Mouse (Mus musculus): ENCODE measurements around the gene Xylb. TPM values are rescaled to one million over a fixed set of nuclear protein-coding genes. Genes with fewer than 3 reads are reported as not detected.

Gene Xylb
- polyA plus RNA-seq, 1 experiment from 2014 or later: 6.7 TPM

DNA sequence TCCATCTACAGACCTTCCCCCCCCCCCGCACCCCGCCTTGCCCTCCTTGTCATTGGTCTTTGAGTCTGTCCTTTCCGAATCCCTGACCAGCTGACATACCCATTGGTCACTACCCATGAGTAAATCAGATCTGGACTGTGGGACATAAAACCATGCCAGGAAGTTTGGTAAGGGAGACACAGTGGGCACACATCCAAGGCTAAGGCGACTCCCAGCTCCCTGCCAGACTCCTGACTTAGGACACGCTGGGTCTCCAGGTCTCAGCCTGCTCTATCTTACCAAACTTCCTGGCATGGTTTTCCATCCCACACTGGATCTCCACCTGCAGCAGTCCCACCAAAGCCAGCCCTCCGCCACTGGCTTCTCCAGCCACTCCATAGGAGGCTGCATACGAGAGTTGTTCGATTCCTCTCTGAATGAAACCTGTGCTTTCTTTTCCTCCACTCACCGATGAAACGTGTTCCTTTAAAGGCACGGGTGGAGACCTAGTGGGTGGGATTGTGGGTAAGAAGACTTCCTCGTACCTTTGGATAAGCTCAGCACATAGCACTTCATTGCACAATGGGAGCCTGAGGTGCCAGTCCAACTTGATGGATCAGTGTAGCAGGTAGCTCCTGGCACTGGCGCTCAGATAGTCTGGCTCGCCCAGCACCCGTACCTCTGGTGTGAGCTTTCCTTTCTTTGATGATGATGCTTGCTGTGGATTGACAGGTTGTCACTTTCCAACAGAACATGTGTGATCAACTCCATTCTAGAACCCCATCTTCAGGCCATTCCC is 26.8 kb upstream of the Xylb start:
- 88% methylated on average over 15 of the region's 15 CpGs for WGBS
- ATAC-seq (ENCODE audit: insufficient number of reproducible peaks, insufficient read depth, low FRiP score, low TSS enrichment): no peak

DNA sequence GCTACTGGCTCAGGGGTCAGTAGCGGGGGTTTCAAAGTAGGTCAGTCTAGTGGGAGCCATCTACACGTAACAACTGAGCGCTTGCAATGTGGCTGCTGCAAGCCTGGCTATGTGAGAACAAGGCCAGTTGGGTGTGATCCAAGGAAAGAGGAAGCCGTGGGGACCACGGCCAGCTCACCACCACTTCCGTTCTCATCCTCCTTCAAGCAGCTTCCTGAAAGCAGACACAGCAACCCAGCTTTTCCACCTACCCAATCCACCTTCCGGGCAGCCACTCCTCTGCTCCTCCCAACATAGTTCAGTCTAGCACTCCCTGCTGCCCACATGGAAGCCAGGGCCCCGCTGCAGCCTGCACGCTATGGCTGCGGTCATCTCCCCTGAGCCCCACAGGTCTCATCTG is 22.9 kb upstream of the Xylb start:
- Histone ChIP-seq H3K4me3 (no peak overlapping the region), H3K36me3 (no peaks in the 10 kb centered on the region), H3K27me3 (peaks cover 5% of the 10 kb centered on the region; the same call in 1 of the 2 replicates), H3K27ac (no peak overlapping the region), H3K9ac (no peak overlapping the region), H3K9me3 (no peaks in the 10 kb centered on the region), H3K4me2 (replicated peaks) (no peak overlapping the region), H3K4me1 (0 out of 2 replicates have a peak, but pooled peaks cover 4% of the 10 kb centered on the region)
- no peak for ATAC-seq (ENCODE audit: insufficient number of reproducible peaks, insufficient read depth, low FRiP score, low TSS enrichment)
- WGBS: 62% methylated on average over 10 of the region's 10 CpGs

More for the DNA sequence above, 26.8 kb upstream of the Xylb start:
- Histone ChIP-seq H3K27ac (no peak overlapping the region), H3K9me3 (no peaks in the 10 kb centered on the region), H3K27me3 (no peaks in the 10 kb centered on the region), H3K4me3 (no peak overlapping the region), H3K9ac (no peak overlapping the region), H3K36me3 (no peaks in the 10 kb centered on the region), H3K4me2 (replicated peaks) (no peak overlapping the region), H3K4me1 (no peaks in the 10 kb centered on the region)

DNA sequence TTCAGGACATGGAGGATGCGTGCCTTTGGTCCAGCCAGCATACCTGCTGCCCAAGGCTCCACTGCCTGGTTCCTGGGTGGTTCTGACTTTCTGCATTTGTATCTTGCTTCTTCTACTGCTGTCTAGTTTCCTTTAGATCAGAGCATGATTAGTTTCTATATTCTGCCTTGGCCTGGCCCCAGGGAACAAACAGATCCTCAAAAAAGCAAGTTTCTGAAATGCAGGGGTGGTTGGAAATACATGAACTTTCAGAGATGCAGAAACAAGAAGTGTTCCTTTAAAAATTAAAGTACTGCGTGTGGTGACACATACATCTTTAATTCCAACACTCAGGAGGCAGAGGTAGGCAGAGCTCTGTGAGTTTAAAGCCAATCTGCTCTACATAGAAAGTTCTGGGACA is 22.3 kb upstream of the Xylb start:
- Histone ChIP-seq H3K4me2 (replicated peaks) (no peak overlapping the region), H3K27ac (no peak overlapping the region), H3K36me3 (no peaks in the 10 kb centered on the region), H3K4me3 (no peak overlapping the region), H3K9ac (no peak overlapping the region), H3K4me1 (0 out of 2 replicates have a peak, but pooled peaks cover 6% of the 10 kb centered on the region), H3K27me3 (peaks cover 5% of the 10 kb centered on the region; the same call in 1 of the 2 replicates), H3K9me3 (no peaks in the 10 kb centered on the region)
- WGBS: 86% methylated on average over 2 of the region's 2 CpGs
- ATAC-seq (ENCODE audit: insufficient number of reproducible peaks, insufficient read depth, low FRiP score, low TSS enrichment): no peak

DNA sequence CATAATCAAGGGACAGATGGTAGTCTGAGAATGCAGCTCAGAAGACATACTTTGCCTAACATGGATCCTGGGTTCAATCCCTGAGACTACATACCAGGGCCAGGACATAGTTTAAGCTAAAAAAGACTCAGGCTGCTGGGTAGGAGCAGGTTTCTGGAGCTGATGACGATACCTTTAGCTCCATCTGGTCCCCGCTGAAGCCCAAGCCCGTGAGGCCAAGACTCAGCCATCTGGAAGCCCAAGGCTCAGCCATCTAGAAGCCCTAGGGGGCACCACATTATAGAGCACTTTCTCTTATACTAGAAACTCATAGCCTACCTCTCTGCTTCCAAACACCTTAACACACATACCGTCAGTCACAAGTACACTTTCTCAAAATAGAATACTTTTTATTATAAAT is 21.6 kb upstream of the Xylb start:
- Histone ChIP-seq H3K27me3 (peaks cover 5% of the 10 kb centered on the region; the same call in 1 of the 2 replicates), H3K4me1 (peaks cover 11% of the 10 kb centered on the region; the same call in 1 of the 2 replicates), H3K27ac (no peak overlapping the region), H3K4me3 (no peak overlapping the region), H3K4me2 (replicated peaks) (no peak overlapping the region), H3K36me3 (no peaks in the 10 kb centered on the region), H3K9ac (no peak overlapping the region), H3K9me3 (no peaks in the 10 kb centered on the region)
- ATAC-seq (ENCODE audit: insufficient number of reproducible peaks, insufficient read depth, low FRiP score, low TSS enrichment): no peak
- WGBS: 83% methylated on average over 4 of the region's 4 CpGs

DNA sequence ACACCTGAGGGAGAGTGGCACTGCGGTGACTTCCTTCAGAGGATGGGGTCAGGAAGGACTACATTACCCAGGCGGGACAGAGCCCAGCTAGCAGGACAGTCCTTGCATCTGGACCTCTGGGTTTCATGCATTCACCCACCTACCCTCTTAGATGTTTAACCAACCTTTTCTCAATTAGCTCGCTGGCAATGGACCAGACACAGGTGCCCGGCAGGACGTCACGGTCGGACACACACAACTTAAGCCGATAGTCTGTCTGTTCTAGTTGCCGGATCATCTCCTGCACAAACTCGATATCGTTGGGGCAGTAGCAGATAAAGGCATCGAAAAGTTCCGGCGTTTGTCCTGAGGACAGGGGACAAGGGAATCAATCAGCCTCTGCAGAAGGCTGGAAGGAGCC is 19.3 kb upstream of the Xylb start:
- H3K9me3 ChIP-seq: no peaks in the 10 kb centered on the region
- ATAC-seq (ENCODE audit: insufficient number of reproducible peaks, insufficient read depth, low FRiP score, low TSS enrichment): no peak
- peaks cover 5% of the 10 kb centered on the region; the same call in 1 of the 2 replicates for H3K27me3 ChIP-seq

DNA sequence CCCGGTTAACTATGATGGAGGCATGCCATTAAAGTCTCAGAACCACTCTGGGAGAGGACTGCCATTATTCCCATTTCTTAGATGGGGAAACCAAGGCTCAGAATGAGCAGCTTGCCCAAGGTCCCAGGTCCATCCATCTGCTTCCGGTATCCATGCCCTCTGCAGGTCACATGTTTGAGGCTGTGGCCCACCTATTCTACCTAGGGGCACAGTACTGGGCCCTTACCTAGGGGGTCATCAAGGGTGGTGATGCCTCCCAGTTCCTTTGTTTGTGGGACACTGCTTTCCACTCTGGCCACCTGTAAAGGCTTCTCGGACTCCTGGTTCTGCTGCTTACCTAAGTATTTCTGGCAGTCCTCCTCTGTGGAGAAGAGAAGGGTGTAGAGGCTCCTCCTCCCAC is 18.8 kb upstream of the Xylb start:
- no peak for ATAC-seq (ENCODE audit: insufficient number of reproducible peaks, insufficient read depth, low FRiP score, low TSS enrichment)
- Histone ChIP-seq H3K4me1 (peaks cover 20% of the 10 kb centered on the region), H3K36me3 (peaks cover 2% of the 10 kb centered on the region; the same call in 1 of the 2 replicates), H3K4me2 (replicated peaks) (no peak overlapping the region), H3K27ac (no peak overlapping the region), H3K27me3 (peaks cover 5% of the 10 kb centered on the region; the same call in 1 of the 2 replicates), H3K4me3 (no peak overlapping the region), H3K9ac (no peak overlapping the region), H3K9me3 (no peaks in the 10 kb centered on the region)
- 85% methylated on average over 3 of the region's 3 CpGs for WGBS

More for the DNA sequence above, 19.3 kb upstream of the Xylb start:
- Histone ChIP-seq H3K4me2 (replicated peaks) (no peak overlapping the region), H3K4me3 (no peak overlapping the region), H3K9ac (no peak overlapping the region), H3K27ac (no peak overlapping the region), H3K36me3 (no peaks in the 10 kb centered on the region), H3K4me1 (peaks cover 20% of the 10 kb centered on the region)
- WGBS: 91% methylated on average over 14 of the region's 14 CpGs

DNA sequence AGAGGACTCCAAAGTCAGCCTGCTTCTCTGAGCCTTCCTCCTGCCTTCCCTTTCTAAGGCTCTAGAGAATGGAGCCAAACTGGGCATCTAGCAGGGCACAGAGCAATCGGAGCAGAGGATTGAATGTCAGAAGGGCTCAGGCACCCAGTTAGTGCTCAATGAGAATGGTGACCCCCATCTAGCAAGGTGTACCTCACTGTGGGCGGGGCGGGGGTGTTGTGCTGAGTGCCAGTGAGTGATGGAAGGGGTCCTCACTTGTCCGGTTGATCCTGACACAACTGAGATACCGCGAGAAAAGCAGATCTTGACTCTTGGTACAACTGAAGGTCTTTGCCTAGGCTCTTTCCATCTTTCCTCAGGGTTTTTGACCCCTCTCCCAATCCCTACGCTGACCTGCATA is 18.1 kb upstream of the Xylb start:
- H3K36me3 ChIP-seq: peaks cover 10% of the 10 kb centered on the region
- no peak for ATAC-seq (ENCODE audit: insufficient number of reproducible peaks, insufficient read depth, low FRiP score, low TSS enrichment)
- H3K27ac ChIP-seq: no peak overlapping the region
- H3K9me3 ChIP-seq: no peaks in the 10 kb centered on the region
- peaks cover 5% of the 10 kb centered on the region; the same call in 1 of the 2 replicates for H3K27me3 ChIP-seq
- H3K4me1 ChIP-seq: peaks cover 20% of the 10 kb centered on the region
- H3K4me3 ChIP-seq: peak overlapping the region; percentile 88
- H3K9ac ChIP-seq: peak overlapping the region; percentile 57
- WGBS: 50% methylated on average over 7 of the region's 7 CpGs
- peak overlapping the region; percentile 71 for H3K4me2 ChIP-seq (replicated peaks)

DNA sequence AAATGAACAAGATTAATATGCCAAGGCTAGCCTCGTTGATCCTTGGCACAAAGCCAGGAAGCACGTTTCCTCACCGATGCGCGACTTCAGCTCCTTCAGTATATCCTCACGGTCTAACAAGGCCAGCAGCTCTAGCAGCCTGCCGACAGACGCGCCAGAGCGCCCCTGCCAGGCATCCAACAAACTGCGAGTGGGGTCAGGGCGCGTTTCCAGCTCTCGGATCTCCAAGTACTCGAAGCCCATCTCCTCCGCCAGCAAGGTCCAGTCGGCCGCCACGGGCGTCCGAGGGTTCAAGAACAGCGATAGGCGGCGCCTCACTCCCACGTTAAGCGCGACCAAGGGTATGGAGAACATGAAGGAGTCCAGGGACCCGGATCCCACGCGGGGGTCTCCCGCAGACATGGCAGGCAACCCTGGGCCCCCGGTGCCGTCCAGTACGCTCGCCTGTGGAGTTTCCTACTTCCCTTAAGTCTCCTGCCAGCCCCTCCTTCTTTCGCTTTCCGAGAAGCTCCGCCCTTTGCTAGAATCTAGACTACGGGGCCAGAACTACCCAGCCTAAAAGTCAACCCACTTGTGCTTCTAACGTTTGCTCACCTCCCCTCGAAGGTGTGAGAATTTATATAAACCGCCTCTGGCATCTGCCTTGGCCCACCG is 17.5 kb upstream of the Xylb start, which contains the start of gene Acaa1a:
Gene Acaa1a, plus strand, starts transcription at position 119 of the 654 bp plus-strand sequence.
- under 1% methylated on average over 43 of the region's 43 CpGs for WGBS
- Histone ChIP-seq H3K9ac (peak within 1 kb of the TSS; percentile 57), H3K27ac (peak within 1 kb of the TSS; percentile 92), H3K9me3 (no peaks in the 10 kb centered on the region), H3K36me3 (peaks cover 16% of the 10 kb centered on the region), H3K4me1 (peaks cover 20% of the 10 kb centered on the region), H3K27me3 (peaks cover 5% of the 10 kb centered on the region; the same call in 1 of the 2 replicates), H3K4me2 (replicated peaks) (peak within 1 kb of the TSS; percentile 71), H3K4me3 (peak within 1 kb of the TSS; percentile 88)
- ATAC-seq (ENCODE audit: insufficient number of reproducible peaks, insufficient read depth, low FRiP score, low TSS enrichment): no peak

DNA sequence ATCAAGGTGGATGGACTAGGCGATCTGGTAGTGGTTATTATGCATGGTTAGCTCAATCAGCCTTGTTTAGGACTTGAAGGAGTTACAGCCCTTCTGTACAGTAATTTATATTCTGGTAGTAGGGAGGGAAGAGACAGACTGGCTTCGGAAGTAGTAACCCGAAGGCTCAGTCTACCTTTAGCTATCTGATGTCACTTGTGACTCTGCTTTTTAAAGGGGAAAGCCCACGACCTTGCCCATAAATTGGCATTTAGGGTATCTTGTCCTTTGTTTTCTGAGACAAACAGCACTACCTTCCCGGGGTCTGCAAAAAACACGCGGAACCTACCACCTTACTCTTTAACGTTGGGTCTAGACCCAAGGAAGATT is 17.0 kb upstream of the Xylb start:
- H3K4me2 ChIP-seq (replicated peaks): peak overlapping the region; percentile 71
- peak overlapping the region; percentile 57 for H3K9ac ChIP-seq
- H3K4me1 ChIP-seq: peaks cover 20% of the 10 kb centered on the region
- H3K27ac ChIP-seq: peak overlapping the region; percentile 92
- H3K9me3 ChIP-seq: no peaks in the 10 kb centered on the region
- peaks cover 21% of the 10 kb centered on the region for H3K36me3 ChIP-seq
- peak overlapping the region; percentile 88 for H3K4me3 ChIP-seq
- WGBS: 6% methylated on average over 8 of the region's 8 CpGs
- no peak for ATAC-seq (ENCODE audit: insufficient number of reproducible peaks, insufficient read depth, low FRiP score, low TSS enrichment)
- H3K27me3 ChIP-seq: peaks cover 5% of the 10 kb centered on the region; the same call in 1 of the 2 replicates

DNA sequence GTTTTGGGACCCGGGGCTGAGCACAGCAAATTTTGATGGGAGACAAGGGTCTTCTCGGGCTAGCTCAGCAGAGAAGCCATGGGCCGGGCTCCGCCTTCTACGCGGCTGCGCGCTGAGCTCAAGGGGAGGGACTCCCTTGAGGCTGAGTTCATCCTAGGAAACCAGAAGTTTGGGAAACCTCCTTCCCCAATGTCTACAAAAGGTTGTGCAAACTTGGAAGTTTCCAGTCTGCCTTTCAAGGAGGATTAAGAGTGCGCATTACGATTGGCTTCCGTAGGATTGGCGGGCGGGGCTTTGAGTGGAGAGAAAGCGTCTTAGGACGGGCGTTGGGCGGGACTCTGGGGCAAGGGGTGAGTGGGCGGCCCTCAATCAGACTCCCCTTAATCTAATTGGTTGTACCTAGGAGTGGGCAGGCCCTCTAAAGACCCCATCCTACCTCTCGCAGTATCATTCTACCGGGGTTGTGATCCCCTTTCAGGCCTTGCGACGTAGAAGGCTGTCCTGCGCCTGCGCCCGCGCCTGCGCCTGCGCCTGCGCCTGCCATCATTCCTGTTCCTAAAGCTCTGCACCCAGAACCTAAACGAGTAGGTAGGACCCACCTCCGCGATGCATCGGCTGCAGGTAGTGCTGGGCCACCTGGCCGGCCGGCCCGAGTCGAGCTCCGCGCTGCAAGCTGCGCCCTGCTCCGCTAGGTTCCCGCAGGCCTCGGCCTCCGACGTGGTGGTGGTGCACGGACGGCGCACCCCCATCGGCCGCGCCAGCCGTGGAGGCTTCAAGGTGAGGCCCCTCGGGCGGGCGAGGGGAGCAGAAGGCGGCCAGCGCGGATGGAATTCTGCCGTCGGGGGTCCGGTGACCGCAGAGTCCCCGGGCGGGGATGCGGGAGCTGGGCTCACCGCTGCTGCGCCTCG is 16.0 kb upstream of the Xylb start, which contains the start of gene Myd88:
Gene Myd88, minus strand, starts transcription at position 503 of the 908 bp plus-strand sequence.
- H3K36me3 ChIP-seq: peaks cover 30% of the 10 kb centered on the region
- ATAC-seq (ENCODE audit: insufficient number of reproducible peaks, insufficient read depth, low FRiP score, low TSS enrichment): peak; percentile 99
- H3K9me3 ChIP-seq: no peaks in the 10 kb centered on the region
- H3K4me1 ChIP-seq: peaks cover 20% of the 10 kb centered on the region
- H3K9ac ChIP-seq: peak within 1 kb of the TSS; percentile 88
- under 1% methylated on average over 67 of the region's 68 CpGs for WGBS
- H3K4me3 ChIP-seq: peak within 1 kb of the TSS; percentile 88
- H3K27ac ChIP-seq: peak within 1 kb of the TSS; percentile 92
- H3K27me3 ChIP-seq: peaks cover 5% of the 10 kb centered on the region; the same call in 1 of the 2 replicates
- peak within 1 kb of the TSS; percentile 71 for H3K4me2 ChIP-seq (replicated peaks)

DNA sequence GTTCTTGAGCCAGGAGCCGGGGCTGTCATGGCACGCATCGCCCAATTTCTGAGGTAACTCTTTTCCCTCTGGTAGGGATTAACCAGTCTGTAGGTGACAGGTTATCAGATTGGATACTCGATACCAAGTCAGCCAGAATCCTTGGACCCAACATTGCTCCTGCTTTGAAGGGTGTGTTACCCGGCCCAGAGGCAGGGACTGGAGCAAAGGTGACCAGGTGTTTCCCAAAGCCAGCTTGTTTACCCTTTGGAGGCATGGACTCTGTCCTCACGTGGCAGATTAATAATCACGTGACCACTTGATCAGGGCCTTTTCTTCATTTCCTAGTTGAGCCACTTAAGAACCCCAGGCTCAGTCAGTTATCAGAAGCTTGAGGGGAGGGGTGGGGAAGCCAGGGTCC is 14.5 kb upstream of the Xylb start:
- WGBS: 89% methylated on average over 7 of the region's 7 CpGs
- Histone ChIP-seq H3K9ac (no peak overlapping the region), H3K27ac (no peak overlapping the region), H3K27me3 (peaks cover 5% of the 10 kb centered on the region; the same call in 1 of the 2 replicates), H3K4me2 (replicated peaks) (peak overlapping the region; percentile 71), H3K4me3 (no peak overlapping the region), H3K4me1 (peaks cover 20% of the 10 kb centered on the region), H3K9me3 (no peaks in the 10 kb centered on the region), H3K36me3 (peaks cover 46% of the 10 kb centered on the region)
- ATAC-seq (ENCODE audit: insufficient number of reproducible peaks, insufficient read depth, low FRiP score, low TSS enrichment): no peak

All from embryonic facial prominence, embryonic 12.5 days (tissue).